Mouse (Mus musculus): ENCODE data around the gene Map3k21. TPM values are rescaled to one million over a fixed set of nuclear protein-coding genes. Genes with fewer than 3 reads are reported as not detected.

The Map3k21 gene
- polyA plus RNA-seq, 1 experiment: 0.24 TPM

GRCm38 (mm10) chr8:125956796-125957195 lies 46.5 kb downstream of the Map3k21 start:
- no peak overlapping the region for H3K27ac ChIP-seq (ENCODE audit: insufficient read depth, low read length)
- TF ChIP-seq CTCF (IDR thresholded peaks at IDR 0.05; ENCODE audit: low read depth, low read length) (no peak), EP300 (IDR thresholded peaks at IDR 0.05; ENCODE audit: insufficient read depth, low read depth, low read length) (no peak), POLR2A (IDR thresholded peaks at IDR 0.05; ENCODE audit: insufficient read depth, low read length) (no peak)
- H3K36me3 ChIP-seq (ENCODE audit: control insufficient read depth, insufficient read depth, low read length, poor library complexity, severe bottlenecking): no peaks in the 10 kb centered on the region
- H3K4me3 ChIP-seq (ENCODE audit: low read depth, low read length): no peak overlapping the region
- 0 out of 2 replicates have a peak, but pooled peaks cover 2% of the 10 kb centered on the region for H3K27me3 ChIP-seq (ENCODE audit: control insufficient read depth, insufficient read depth, low read length, poor library complexity, severe bottlenecking)
- H3K9me3 ChIP-seq (replicated peaks; ENCODE audit: control insufficient read depth, insufficient read depth, low read length, poor library complexity, severe bottlenecking): peaks cover 3% of the 10 kb centered on the region; the same call in 1 of the 2 replicates
- H3K4me1 ChIP-seq (ENCODE audit: control insufficient read depth, insufficient read depth, low read length): no peaks in the 10 kb centered on the region
- H3K9ac ChIP-seq (ENCODE audit: low read depth, poor library complexity, severe bottlenecking): no peak overlapping the region

GRCm38 (mm10) chr8:125957226-125957993 lies 47.2 kb downstream of the Map3k21 start:
- Histone ChIP-seq H3K36me3 (ENCODE audit: control insufficient read depth, insufficient read depth, low read length, poor library complexity, severe bottlenecking) (no peaks in the 10 kb centered on the region), H3K4me1 (ENCODE audit: control insufficient read depth, insufficient read depth, low read length) (no peaks in the 10 kb centered on the region), H3K27me3 (ENCODE audit: control insufficient read depth, insufficient read depth, low read length, poor library complexity, severe bottlenecking) (0 out of 2 replicates have a peak, but pooled peaks cover 2% of the 10 kb centered on the region), H3K9ac (ENCODE audit: low read depth, poor library complexity, severe bottlenecking) (no peak overlapping the region), H3K9me3 (replicated peaks; ENCODE audit: control insufficient read depth, insufficient read depth, low read length, poor library complexity, severe bottlenecking) (peaks cover 3% of the 10 kb centered on the region; the same call in 1 of the 2 replicates), H3K4me3 (ENCODE audit: low read depth, low read length) (no peak overlapping the region), H3K27ac (ENCODE audit: insufficient read depth, low read length) (no peak overlapping the region)
- TF ChIP-seq CTCF (IDR thresholded peaks at IDR 0.05; ENCODE audit: low read depth, low read length) (no peak), POLR2A (IDR thresholded peaks at IDR 0.05; ENCODE audit: insufficient read depth, low read length) (no peak), EP300 (IDR thresholded peaks at IDR 0.05; ENCODE audit: insufficient read depth, low read depth, low read length) (no peak)

GRCm38 (mm10) chr8:125957994-125958368 lies 47.7 kb downstream of the Map3k21 start:
- TF ChIP-seq CTCF (IDR thresholded peaks at IDR 0.05; ENCODE audit: low read depth, low read length) (no peak), EP300 (IDR thresholded peaks at IDR 0.05; ENCODE audit: insufficient read depth, low read depth, low read length) (no peak), POLR2A (IDR thresholded peaks at IDR 0.05; ENCODE audit: insufficient read depth, low read length) (no peak)
- Histone ChIP-seq H3K4me3 (ENCODE audit: low read depth, low read length) (no peak overlapping the region), H3K9ac (ENCODE audit: low read depth, poor library complexity, severe bottlenecking) (no peak overlapping the region), H3K9me3 (replicated peaks; ENCODE audit: control insufficient read depth, insufficient read depth, low read length, poor library complexity, severe bottlenecking) (peaks cover 3% of the 10 kb centered on the region; the same call in 1 of the 2 replicates), H3K27me3 (ENCODE audit: control insufficient read depth, insufficient read depth, low read length, poor library complexity, severe bottlenecking) (0 out of 2 replicates have a peak, but pooled peaks cover 2% of the 10 kb centered on the region), H3K4me1 (ENCODE audit: control insufficient read depth, insufficient read depth, low read length) (no peaks in the 10 kb centered on the region), H3K27ac (ENCODE audit: insufficient read depth, low read length) (no peak overlapping the region), H3K36me3 (ENCODE audit: control insufficient read depth, insufficient read depth, low read length, poor library complexity, severe bottlenecking) (no peaks in the 10 kb centered on the region)

- no peak overlapping the region for H3K4me3 ChIP-seq (ENCODE audit: low read depth, low read length)
- H3K4me1 ChIP-seq (ENCODE audit: control insufficient read depth, insufficient read depth, low read length): no peaks in the 10 kb centered on the region
- peaks cover 3% of the 10 kb centered on the region; the same call in 1 of the 2 replicates for H3K9me3 ChIP-seq (replicated peaks; ENCODE audit: control insufficient read depth, insufficient read depth, low read length, poor library complexity, severe bottlenecking)
- no peak overlapping the region for H3K9ac ChIP-seq (ENCODE audit: low read depth, poor library complexity, severe bottlenecking)
- TF ChIP-seq POLR2A (IDR thresholded peaks at IDR 0.05; ENCODE audit: insufficient read depth, low read length): no peak
- TF ChIP-seq EP300 (IDR thresholded peaks at IDR 0.05; ENCODE audit: insufficient read depth, low read depth, low read length): no peak
- TF ChIP-seq CTCF (IDR thresholded peaks at IDR 0.05; ENCODE audit: low read depth, low read length): no peak
- 0 out of 2 replicates have a peak, but pooled peaks cover 2% of the 10 kb centered on the region for H3K27me3 ChIP-seq (ENCODE audit: control insufficient read depth, insufficient read depth, low read length, poor library complexity, severe bottlenecking)
- H3K27ac ChIP-seq (ENCODE audit: insufficient read depth, low read length): no peak overlapping the region
- H3K36me3 ChIP-seq (ENCODE audit: control insufficient read depth, insufficient read depth, low read length, poor library complexity, severe bottlenecking): no peaks in the 10 kb centered on the region
These were observed 49.1 kb downstream of the Map3k21 start for GRCm38 (mm10) chr8:125959363-125959771.

- H3K4me1 ChIP-seq (ENCODE audit: control insufficient read depth, insufficient read depth, low read length): no peaks in the 10 kb centered on the region
- peak overlapping the region; percentile 27; the same call in 1 of the 2 replicates for H3K4me3 ChIP-seq (ENCODE audit: low read depth, low read length)
- H3K9ac ChIP-seq (ENCODE audit: low read depth, poor library complexity, severe bottlenecking): no peak overlapping the region
- TF ChIP-seq POLR2A (IDR thresholded peaks at IDR 0.05; ENCODE audit: insufficient read depth, low read length): no peak
- no peak for TF ChIP-seq EP300 (IDR thresholded peaks at IDR 0.05; ENCODE audit: insufficient read depth, low read depth, low read length)
- TF ChIP-seq CTCF (IDR thresholded peaks at IDR 0.05; ENCODE audit: low read depth, low read length): no peak
- 0 out of 2 replicates have a peak, but pooled peaks cover 2% of the 10 kb centered on the region for H3K27me3 ChIP-seq (ENCODE audit: control insufficient read depth, insufficient read depth, low read length, poor library complexity, severe bottlenecking)
- no peak overlapping the region for H3K27ac ChIP-seq (ENCODE audit: insufficient read depth, low read length)
- H3K9me3 ChIP-seq (replicated peaks; ENCODE audit: control insufficient read depth, insufficient read depth, low read length, poor library complexity, severe bottlenecking): peaks cover 3% of the 10 kb centered on the region; the same call in 1 of the 2 replicates
- H3K36me3 ChIP-seq (ENCODE audit: control insufficient read depth, insufficient read depth, low read length, poor library complexity, severe bottlenecking): no peaks in the 10 kb centered on the region
These were observed 49.8 kb downstream of the Map3k21 start for GRCm38 (mm10) chr8:125960037-125960436.

- Histone ChIP-seq H3K27me3 (ENCODE audit: control insufficient read depth, insufficient read depth, low read length, poor library complexity, severe bottlenecking) (0 out of 2 replicates have a peak, but pooled peaks cover 2% of the 10 kb centered on the region), H3K4me1 (ENCODE audit: control insufficient read depth, insufficient read depth, low read length) (no peaks in the 10 kb centered on the region), H3K9me3 (replicated peaks; ENCODE audit: control insufficient read depth, insufficient read depth, low read length, poor library complexity, severe bottlenecking) (peaks cover 3% of the 10 kb centered on the region; the same call in 1 of the 2 replicates), H3K9ac (ENCODE audit: low read depth, poor library complexity, severe bottlenecking) (no peak overlapping the region), H3K4me3 (ENCODE audit: low read depth, low read length) (no peak overlapping the region), H3K36me3 (ENCODE audit: control insufficient read depth, insufficient read depth, low read length, poor library complexity, severe bottlenecking) (no peaks in the 10 kb centered on the region), H3K27ac (ENCODE audit: insufficient read depth, low read length) (no peak overlapping the region)
- no peak for TF ChIP-seq CTCF (IDR thresholded peaks at IDR 0.05; ENCODE audit: low read depth, low read length)
- TF ChIP-seq EP300 (IDR thresholded peaks at IDR 0.05; ENCODE audit: insufficient read depth, low read depth, low read length): no peak
- TF ChIP-seq POLR2A (IDR thresholded peaks at IDR 0.05; ENCODE audit: insufficient read depth, low read length): no peak
These were observed 51.5 kb downstream of the Map3k21 start for GRCm38 (mm10) chr8:125961790-125962189.

Measured in ES-Bruce4 (cell line).